Mouse (Mus musculus) forebrain, embryonic 16.5 days (tissue): ENCODE results near the gene Llgl2. TPM values are rescaled to one million over a fixed set of nuclear protein-coding genes. Genes with fewer than 3 reads are reported as not detected.

Experiments used
- ATAC-seq: fragments of 200-750 bp; cut with Nextera tagmentation; 2 replicates; pipeline ENCODE4 v1.8.0; 2017; ENCODE audit warnings: mild to moderate bottlenecking, moderate library complexity
- H3K27ac ChIP-seq: fragments of 300-500 bp; sonication (generic); 2 replicates; pipeline ENCODE4 v1.5.1; 2014; ENCODE audit warnings: low read length, control low read depth
- H3K27me3 ChIP-seq: fragments of 300-500 bp; sonication (generic); replicated peaks from 2 replicates; pipeline ENCODE4 v1.6.1; 2014; ENCODE audit warnings: low read length; ENCODE audit not compliant: control insufficient read depth, insufficient read depth
- H3K36me3 ChIP-seq: fragments of 300-500 bp; sonication (generic); 2 replicates; pipeline ENCODE4 v1.6.1; 2014; ENCODE audit not compliant: control insufficient read depth, insufficient read depth
- H3K4me1 ChIP-seq: fragments of 300-500 bp; sonication (generic); replicated peaks from 2 replicates; pipeline ENCODE4 v1.6.1; 2014; ENCODE audit warnings: low read length; ENCODE audit not compliant: control insufficient read depth, insufficient read depth
- H3K4me2 ChIP-seq: fragments of 300-500 bp; sonication (generic); 2 replicates; pipeline ENCODE4 v1.6.1; 2014; ENCODE audit warnings: mild to moderate bottlenecking, low read length, control low read depth
- H3K4me3 ChIP-seq: fragments of 300-500 bp; sonication (generic); replicated peaks from 2 replicates; pipeline ENCODE4 v1.5.1; 2014; ENCODE audit warnings: mild to moderate bottlenecking, low read length, control low read depth
- H3K9ac ChIP-seq: fragments of 300-500 bp; sonication (generic); replicated peaks from 2 replicates; pipeline ENCODE4 v1.6.1; 2014; ENCODE audit warnings: low read depth, low read length, control low read depth
- H3K9me3 ChIP-seq: fragments of 300-500 bp; sonication (generic); 2 replicates; pipeline ENCODE4 v1.6.1; 2016; ENCODE audit warnings: low read length; ENCODE audit not compliant: control insufficient read depth
- WGBS: fragments of 180-500 bp; shearing (Covaris S2); extraction: QIAGEN DNeasy Blood & Tissue Kit; methylation state at CpG from one replicate; pipeline ENCODE4 v1.1.7; 2014; 5-methylcytosine and 5-hydroxymethylcytosine counted together
- polyA plus RNA-seq: library from polyadenylated mRNA; unstranded; fragments of >200 nt; fragmentation: Nextera tagmentation; extraction: Ambion mirVana; gene quantifications from 2 replicates; pipeline ENCODE4 v1.2.1, GENCODE M21; 2015

Gene Llgl2
- polyA plus RNA-seq, 1 experiment from 2014 or later: 1.3 TPM

DNA sequence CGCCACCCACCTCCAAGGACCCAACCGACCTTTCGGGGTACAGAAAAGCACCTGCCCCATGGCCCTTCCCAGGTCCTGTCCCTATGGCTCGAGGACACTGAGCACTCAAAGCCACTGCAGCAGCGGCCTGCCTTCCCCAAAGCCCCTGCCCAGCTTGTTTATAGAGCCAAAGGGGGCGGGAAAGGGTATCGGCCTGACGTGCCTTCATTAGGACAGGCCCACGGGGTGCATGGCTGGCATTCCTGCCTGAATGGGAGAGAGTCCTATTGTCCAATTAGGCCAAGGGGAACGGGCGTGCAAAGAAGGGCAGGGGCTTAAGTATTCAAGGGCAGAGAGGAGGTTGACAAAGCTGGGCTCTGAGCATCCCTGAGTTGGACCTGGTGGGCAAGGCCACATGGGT is 15.9 kb upstream of the Llgl2 start:
- Histone ChIP-seq H3K9ac (no peak overlapping the region; the same call in 1 of the 2 replicates), H3K27ac (peak overlapping the region; percentile 15; the same call in 1 of the 2 replicates), H3K4me3 (no peak overlapping the region), H3K4me1 (peaks cover 41% of the 10 kb centered on the region), H3K36me3 (peaks cover 5% of the 10 kb centered on the region; the same call in 1 of the 2 replicates), H3K9me3 (no peaks in the 10 kb centered on the region), H3K4me2 (no peak overlapping the region), H3K27me3 (no peaks in the 10 kb centered on the region)
- 33% methylated on average over 11 of the region's 11 CpGs for WGBS
- ATAC-seq: peak; percentile 11; the same call in 1 of the 2 replicates

GRCm38 (mm10) chr11:115808696-115809310 is 15.0 kb upstream of the Llgl2 start:
- H3K4me3 ChIP-seq: no peak overlapping the region
- 18% methylated on average over 10 of the region's 10 CpGs for WGBS
- ATAC-seq: no peak
- peak overlapping the region; percentile 30; the same call in 1 of the 2 replicates for H3K9ac ChIP-seq
- H3K9me3 ChIP-seq: no peaks in the 10 kb centered on the region
- peaks cover 42% of the 10 kb centered on the region for H3K4me1 ChIP-seq
- peaks cover 2% of the 10 kb centered on the region; the same call in 1 of the 2 replicates for H3K36me3 ChIP-seq
- peak overlapping the region; percentile 21 for H3K27ac ChIP-seq
- H3K27me3 ChIP-seq: no peaks in the 10 kb centered on the region
- peak overlapping the region; percentile 10 for H3K4me2 ChIP-seq

DNA sequence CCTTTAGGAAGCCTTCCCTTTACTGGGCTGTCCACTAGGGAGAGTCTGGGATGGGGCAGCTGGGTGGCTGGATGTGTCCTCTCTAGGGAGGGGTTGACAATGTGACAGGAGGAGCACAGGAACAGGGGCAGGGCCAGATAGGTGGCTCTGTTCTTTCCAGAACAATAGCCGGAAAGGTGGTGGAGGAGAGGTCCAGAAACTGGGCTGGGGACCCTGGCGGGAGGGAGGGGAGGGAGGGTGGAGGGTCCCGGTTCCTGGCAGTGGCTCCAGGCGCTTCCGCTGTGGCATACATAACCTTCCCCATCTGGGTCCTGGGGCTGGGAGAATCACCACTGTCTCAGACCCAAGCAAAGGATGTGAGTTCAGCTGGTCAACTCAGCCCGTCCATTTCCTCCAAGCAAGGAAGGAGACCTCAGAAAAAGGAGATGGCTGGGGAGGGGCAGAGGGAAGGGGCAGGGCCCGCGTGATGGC is 14.5 kb upstream of the Llgl2 start:
- peaks cover 2% of the 10 kb centered on the region; the same call in 1 of the 2 replicates for H3K36me3 ChIP-seq
- 58% methylated on average over 8 of the region's 8 CpGs for WGBS
- H3K4me2 ChIP-seq: 0 out of 2 replicates have a peak overlapping the region, but pooled peaks have one; percentile 10
- no peak overlapping the region for H3K9ac ChIP-seq
- no peaks in the 10 kb centered on the region for H3K9me3 ChIP-seq
- no peak for ATAC-seq
- H3K4me3 ChIP-seq: no peak overlapping the region
- no peaks in the 10 kb centered on the region for H3K27me3 ChIP-seq
- H3K27ac ChIP-seq: peak overlapping the region; percentile 16
- H3K4me1 ChIP-seq: peaks cover 46% of the 10 kb centered on the region

DNA sequence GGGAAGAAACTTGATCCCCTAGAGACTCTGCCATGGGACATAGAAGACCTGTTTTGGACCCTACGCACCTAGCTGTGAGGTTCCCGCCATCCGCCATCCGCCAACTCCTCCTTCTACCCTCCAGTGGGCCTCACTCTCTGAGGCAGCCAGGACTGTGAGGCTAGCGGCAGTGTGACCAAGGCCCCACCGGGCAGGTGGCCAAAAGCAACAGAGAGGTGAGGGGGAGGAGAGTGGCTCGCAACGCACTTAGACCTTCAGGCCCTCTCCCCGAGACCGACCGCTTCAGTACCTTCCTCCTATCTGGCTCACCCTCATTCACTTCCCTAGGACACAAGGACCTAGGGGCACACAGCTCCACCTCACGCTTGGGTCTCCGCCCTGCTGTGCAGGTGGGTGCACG is 13.5 kb upstream of the Llgl2 start:
- no peaks in the 10 kb centered on the region for H3K27me3 ChIP-seq
- H3K9ac ChIP-seq: no peak overlapping the region
- H3K4me2 ChIP-seq: 0 out of 2 replicates have a peak overlapping the region, but pooled peaks have one; percentile 0
- H3K27ac ChIP-seq: no peak overlapping the region
- ATAC-seq: no peak
- no peaks in the 10 kb centered on the region for H3K36me3 ChIP-seq
- no peak overlapping the region for H3K4me3 ChIP-seq
- WGBS: 65% methylated on average over 14 of the region's 14 CpGs
- H3K9me3 ChIP-seq: no peaks in the 10 kb centered on the region
- peaks cover 50% of the 10 kb centered on the region for H3K4me1 ChIP-seq

DNA sequence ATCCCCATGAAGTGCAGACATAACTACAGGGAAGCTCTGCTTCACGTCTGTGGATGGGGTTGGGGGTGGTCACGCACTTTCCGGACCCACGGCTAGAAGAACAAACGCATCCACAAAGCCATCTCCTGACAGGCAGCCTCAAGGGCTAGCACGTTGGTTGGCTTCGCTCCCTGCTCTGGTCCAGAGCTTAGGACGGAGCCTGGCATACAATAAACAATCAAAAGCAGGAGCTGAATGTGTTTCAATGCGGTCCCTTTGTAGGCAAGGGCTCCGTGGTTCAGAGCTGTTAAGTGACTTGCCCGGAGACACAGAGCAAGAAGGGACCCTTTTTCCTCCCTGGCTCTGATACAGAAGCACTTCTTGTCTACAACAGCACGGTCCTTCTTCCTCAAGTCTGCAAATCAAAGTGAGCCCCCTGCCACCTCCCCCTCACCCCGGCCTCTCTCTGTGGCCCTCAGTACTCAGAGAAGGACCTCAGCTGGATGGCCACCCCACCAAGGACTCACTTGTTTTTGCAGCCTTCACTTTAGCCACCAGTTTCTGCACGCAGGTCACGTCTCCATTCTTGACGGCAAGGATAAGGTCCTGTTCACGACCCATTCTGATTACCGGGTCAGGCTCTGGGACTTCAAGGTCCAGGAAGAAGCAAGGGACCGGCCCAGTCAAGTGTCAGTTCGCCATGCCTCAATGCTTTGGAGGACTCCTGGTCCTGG is 12.3 kb upstream of the Llgl2 start:
- no peaks in the 10 kb centered on the region for H3K9me3 ChIP-seq
- no peak overlapping the region for H3K27ac ChIP-seq
- 72% methylated on average over 20 of the region's 20 CpGs for WGBS
- no peak overlapping the region; the same call in 1 of the 2 replicates for H3K4me3 ChIP-seq
- no peak for ATAC-seq
- peak overlapping the region; percentile 31; the same call in 1 of the 2 replicates for H3K9ac ChIP-seq
- H3K36me3 ChIP-seq: no peaks in the 10 kb centered on the region
- peak overlapping the region; percentile 84 for H3K4me2 ChIP-seq
- H3K27me3 ChIP-seq: no peaks in the 10 kb centered on the region
- peaks cover 57% of the 10 kb centered on the region for H3K4me1 ChIP-seq

DNA sequence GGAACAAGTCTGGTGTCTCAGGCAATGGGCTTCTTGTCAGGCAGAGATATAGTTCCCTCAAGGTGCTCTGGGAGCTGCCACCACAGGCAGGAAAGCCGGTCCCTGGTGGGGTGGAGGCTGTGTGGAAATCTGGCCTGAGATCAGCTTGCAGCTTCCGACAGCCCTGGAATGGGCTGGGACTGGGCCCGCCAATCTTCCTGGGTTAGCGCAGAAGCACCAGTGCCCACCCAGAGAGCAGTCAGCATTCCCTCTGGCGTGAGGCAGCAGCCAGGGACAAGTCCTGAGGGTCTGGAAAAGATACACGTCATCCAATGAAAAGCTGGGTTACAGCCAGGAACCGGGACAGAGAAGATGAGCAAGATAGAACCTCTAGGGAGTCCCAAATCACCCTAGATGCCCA is 11.8 kb upstream of the Llgl2 start:
- WGBS: 23% methylated on average over 7 of the region's 7 CpGs
- H3K4me1 ChIP-seq: peaks cover 57% of the 10 kb centered on the region

GRCm38 (mm10) chr11:115812533-115813420 is 11.1 kb upstream of the Llgl2 start:
- Histone ChIP-seq H3K36me3 (no peaks in the 10 kb centered on the region), H3K27me3 (no peaks in the 10 kb centered on the region), H3K27ac (peak overlapping the region; percentile 42; the same call in 1 of the 2 replicates), H3K9ac (peak overlapping the region; percentile 72), H3K4me2 (peak overlapping the region; percentile 84), H3K4me3 (peak overlapping the region; percentile 98), H3K4me1 (peaks cover 51% of the 10 kb centered on the region), H3K9me3 (no peaks in the 10 kb centered on the region)
- ATAC-seq: 0 out of 2 replicates have a peak, but pooled peaks have one; percentile 24
- 3% methylated on average over 28 of the region's 28 CpGs for WGBS

More for the DNA sequence above, 11.8 kb upstream of the Llgl2 start:
- Histone ChIP-seq H3K9me3 (no peaks in the 10 kb centered on the region), H3K36me3 (no peaks in the 10 kb centered on the region), H3K27ac (0 out of 2 replicates have a peak overlapping the region, but pooled peaks have one; percentile 0), H3K4me2 (peak overlapping the region; percentile 84), H3K4me3 (peak overlapping the region; percentile 98), H3K27me3 (no peaks in the 10 kb centered on the region), H3K9ac (peak overlapping the region; percentile 72)
- ATAC-seq: no peak

GRCm38 (mm10) chr11:115813507-115814296 is 10.1 kb upstream of the Llgl2 start, which contains the start of gene Caskin2:
Caskin2 (minus strand) TSS chr11:115813639.
- under 1% methylated on average over 41 of the region's 44 CpGs for WGBS
- ATAC-seq: peak; percentile 87
- Histone ChIP-seq H3K4me3 (peak within 1 kb of the TSS; percentile 98), H3K27ac (peak within 1 kb of the TSS; percentile 42; the same call in 1 of the 2 replicates), H3K4me1 (peaks cover 42% of the 10 kb centered on the region), H3K36me3 (peaks cover 3% of the 10 kb centered on the region; the same call in 1 of the 2 replicates), H3K4me2 (peak within 1 kb of the TSS; percentile 84), H3K9ac (peak within 1 kb of the TSS; percentile 92), H3K9me3 (no peaks in the 10 kb centered on the region), H3K27me3 (no peaks in the 10 kb centered on the region)
